Mouse (Mus musculus): Measurements from ENCODE around the gene Ugt1a6a. TPM values are rescaled to one million over a fixed set of nuclear protein-coding genes. Genes with fewer than 3 reads are reported as not detected.

Gene Ugt1a6a
- total RNA-seq, 2 experiments from 2014 or later: 6.5 to 7.2 TPM

DNA sequence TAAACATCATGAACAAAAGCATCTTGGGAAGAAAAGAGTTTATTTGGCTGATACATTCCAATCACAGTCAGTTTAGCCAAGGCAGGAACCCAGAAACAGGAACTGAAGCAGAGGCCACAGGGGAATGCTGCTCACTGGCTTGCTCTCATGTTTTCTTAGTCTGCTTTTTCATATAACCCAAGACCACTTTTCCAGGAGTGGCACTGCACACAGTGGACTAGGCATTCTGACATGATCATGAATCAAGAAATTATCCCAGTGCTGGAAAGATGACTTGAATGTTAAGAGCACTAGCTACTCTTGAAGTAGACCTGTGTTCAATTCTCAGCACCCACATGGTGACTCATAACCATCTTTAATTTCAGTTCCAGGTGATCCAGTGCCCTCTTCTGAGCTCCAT is 91.1 kb downstream of the Ugt1a6a start:
- ATAC-seq (ENCODE audit: poor library complexity, severe bottlenecking): no peak

- peak; percentile 65 for ATAC-seq (ENCODE audit: poor library complexity, severe bottlenecking)
Observed at GRCm38 (mm10) chr1:88226670-88227379, 92.2 kb downstream of the Ugt1a6a start, which contains the start of gene Mroh2a. Mroh2a (plus strand) TSS chr1:88226986.

- ATAC-seq (ENCODE audit: poor library complexity, severe bottlenecking): peak; percentile 36
Observed at GRCm38 (mm10) chr1:88227482-88227881, 92.9 kb downstream of the Ugt1a6a start.

- ATAC-seq (ENCODE audit: poor library complexity, severe bottlenecking): no peak
Observed at GRCm38 (mm10) chr1:88228121-88228520, 93.5 kb downstream of the Ugt1a6a start.

- ATAC-seq (ENCODE audit: poor library complexity, severe bottlenecking): no peak
Observed at GRCm38 (mm10) chr1:88229566-88229965, 95.0 kb downstream of the Ugt1a6a start.

GRCm38 (mm10) chr1:88229986-88230385 is 95.4 kb downstream of the Ugt1a6a start:
- ATAC-seq (ENCODE audit: poor library complexity, severe bottlenecking): no peak

DNA sequence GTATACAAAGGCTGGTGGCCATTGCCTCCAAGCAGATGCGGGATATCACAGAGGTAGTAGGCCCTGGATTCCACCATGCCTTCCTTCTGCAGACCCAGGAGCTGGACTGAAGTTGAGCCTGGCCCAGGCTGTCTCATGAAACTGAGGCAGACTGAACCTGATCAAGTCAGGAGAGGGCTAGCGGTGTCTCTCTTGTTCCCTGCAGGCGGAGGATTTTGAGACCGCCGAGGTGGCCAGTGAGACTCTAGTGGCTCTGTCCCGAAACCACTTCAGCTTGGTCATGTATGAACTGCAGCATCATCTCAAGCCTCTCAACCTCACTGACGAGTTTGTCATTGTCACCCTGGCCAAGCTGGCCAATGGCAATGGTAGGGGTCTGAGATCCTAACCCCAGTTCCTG is 95.8 kb downstream of the Ugt1a6a start:
- no peak for ATAC-seq (ENCODE audit: poor library complexity, severe bottlenecking)

GRCm38 (mm10) chr1:88230981-88231802 is 96.6 kb downstream of the Ugt1a6a start:
- ATAC-seq (ENCODE audit: poor library complexity, severe bottlenecking): no peak

DNA sequence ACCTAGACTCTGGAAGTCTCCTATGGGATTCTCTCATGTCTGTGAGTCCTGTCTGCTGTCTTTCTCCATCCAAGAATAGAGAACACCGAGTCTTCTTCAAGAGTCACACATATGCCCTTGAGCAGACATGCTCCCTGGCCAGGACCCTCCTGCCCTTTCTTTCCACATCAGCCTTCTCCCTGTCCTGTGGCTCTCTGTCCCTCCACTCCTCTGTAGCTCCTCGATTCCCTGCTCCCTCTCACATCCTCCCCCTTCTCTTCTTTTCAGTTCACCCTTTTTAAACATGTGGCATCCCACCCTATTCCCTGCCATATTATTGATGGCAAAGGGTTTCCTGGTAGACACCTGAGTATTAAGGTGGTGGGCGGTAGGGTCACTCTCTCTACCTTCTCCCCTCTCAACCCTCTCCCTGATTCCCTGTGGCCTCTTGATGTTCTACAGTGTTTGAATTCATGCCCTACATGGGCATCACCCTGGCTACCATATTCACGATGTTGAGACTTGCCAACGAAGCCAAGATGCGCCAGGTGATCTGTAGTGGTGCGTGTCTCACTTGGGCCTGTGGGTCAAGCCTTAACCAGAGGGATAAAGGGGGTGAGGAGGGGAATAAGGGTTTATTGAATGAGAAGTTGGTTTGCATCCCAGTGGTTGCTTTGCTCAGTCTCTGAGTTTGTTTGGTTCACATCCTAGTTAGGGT is 97.3 kb downstream of the Ugt1a6a start:
- ATAC-seq (ENCODE audit: poor library complexity, severe bottlenecking): no peak

GRCm38 (mm10) chr1:88232664-88233380 is 98.2 kb downstream of the Ugt1a6a start:
- no peak for ATAC-seq (ENCODE audit: poor library complexity, severe bottlenecking)

- ATAC-seq (ENCODE audit: poor library complexity, severe bottlenecking): no peak
Observed at GRCm38 (mm10) chr1:88233421-88234247, 99.0 kb downstream of the Ugt1a6a start.

DNA sequence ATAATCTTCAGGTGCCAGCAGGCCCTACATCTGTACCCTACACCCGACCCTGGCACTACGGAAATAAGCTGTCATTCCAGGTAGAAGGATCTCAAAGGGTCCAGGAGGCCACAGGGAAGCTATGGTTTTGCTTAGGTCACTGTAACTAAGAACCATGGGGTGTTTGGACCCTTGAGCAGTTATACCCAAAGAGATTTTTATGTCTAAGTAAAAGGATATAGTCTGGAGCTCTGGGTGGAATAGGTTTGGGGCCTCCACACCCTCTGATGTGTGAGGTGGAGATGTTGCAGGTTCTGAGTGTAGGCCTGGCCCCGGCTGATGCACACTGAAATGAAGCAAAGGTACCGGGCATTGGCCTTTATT is 99.6 kb downstream of the Ugt1a6a start:
- ATAC-seq (ENCODE audit: poor library complexity, severe bottlenecking): no peak

- ATAC-seq (ENCODE audit: poor library complexity, severe bottlenecking): no peak
Observed at GRCm38 (mm10) chr1:88234646-88235045, 100.0 kb downstream of the Ugt1a6a start.

DNA sequence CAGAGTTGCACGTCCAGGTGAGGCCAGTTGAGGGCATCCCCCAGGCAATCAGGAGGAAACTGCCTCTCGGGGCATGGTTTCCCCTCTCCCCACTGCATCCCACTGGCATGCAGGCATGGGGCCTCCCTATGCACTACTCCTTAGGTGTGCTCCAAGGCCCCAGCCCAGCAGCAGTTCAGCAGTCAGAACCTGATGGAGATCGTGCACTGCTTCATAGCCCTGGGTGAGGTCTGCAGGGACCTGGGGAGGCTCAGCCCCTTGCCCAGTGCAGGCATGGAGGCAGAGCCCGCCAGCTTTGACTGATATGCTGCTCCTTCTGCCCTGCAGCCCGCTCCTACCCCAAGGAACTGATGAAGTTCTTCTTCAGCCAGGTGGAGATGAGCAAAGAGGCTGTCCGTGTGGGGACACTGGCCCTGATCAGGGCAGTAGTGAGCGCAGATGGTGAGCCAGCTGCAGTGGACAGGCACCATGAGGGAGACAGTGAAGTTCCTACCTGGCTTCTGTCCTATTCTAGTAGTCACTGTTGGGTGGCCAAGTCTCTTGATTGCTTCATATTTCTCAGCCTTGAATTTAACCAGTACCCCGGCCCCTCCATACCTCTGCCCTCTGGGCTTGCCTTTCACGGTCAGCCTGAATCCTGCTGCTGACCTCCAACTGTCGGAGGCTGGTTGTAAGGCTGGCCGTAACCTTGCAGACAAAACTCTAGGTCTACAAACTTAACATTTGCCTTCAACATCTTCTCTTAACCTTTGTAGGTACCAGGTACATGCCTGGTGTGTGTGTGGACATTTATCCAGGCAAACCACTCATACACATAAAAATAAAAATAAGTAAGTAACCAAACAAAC is 100.7 kb downstream of the Ugt1a6a start:
- ATAC-seq (ENCODE audit: poor library complexity, severe bottlenecking): no peak

GRCm38 (mm10) chr1:88235894-88236415 is 101.3 kb downstream of the Ugt1a6a start:
- ATAC-seq (ENCODE audit: poor library complexity, severe bottlenecking): no peak

- no peak for ATAC-seq (ENCODE audit: poor library complexity, severe bottlenecking)
Observed at GRCm38 (mm10) chr1:88237311-88237710, 102.7 kb downstream of the Ugt1a6a start.

DNA sequence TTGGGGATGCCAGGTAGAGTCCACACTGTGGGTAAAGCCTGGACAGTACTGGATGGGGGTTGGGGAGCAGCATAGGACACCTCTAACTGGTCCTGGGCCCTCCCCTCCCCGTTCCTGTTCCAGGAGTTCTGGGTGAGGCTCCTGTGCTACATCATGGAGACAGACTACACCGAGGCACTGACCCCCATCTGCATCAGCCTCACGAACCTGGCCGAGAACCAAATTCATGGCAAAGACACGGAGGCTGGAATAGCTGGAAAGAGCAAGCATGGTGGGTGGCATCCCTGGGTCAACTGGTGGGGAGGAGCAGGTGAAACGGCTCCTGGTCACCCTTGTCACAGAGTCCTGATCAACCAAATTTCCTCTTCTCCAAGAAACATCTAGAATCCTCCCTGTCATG is 104.2 kb downstream of the Ugt1a6a start:
- no peak for ATAC-seq (ENCODE audit: poor library complexity, severe bottlenecking)

DNA sequence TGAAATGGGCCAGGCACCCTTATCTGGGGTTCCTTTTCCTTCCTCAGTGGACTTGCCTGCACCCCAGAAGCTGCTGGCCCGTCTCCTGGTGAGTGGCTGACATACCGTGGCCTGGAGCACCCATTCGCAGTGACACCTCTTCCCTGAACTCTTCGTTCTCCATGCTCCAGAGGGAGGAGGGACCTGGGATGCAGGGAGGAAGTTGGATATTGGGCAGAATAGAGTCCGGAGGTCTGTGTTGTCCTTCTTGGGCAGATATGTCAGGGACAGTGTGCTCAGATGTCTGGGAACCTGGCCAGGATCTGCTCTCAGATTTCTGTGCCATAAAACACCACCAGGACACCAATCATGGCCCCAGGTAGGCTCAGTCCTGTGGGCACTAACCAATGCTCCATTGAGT is 105.5 kb downstream of the Ugt1a6a start:
- no peak for ATAC-seq (ENCODE audit: poor library complexity, severe bottlenecking)

- ATAC-seq (ENCODE audit: poor library complexity, severe bottlenecking): no peak
Observed at GRCm38 (mm10) chr1:88240579-88240978, 106.0 kb downstream of the Ugt1a6a start.

All from megakaryocyte, adult 5-6 weeks (primary cell).